Mouse (Mus musculus): ENCODE data around the gene Mlf2. TPM values are rescaled to one million over a fixed set of nuclear protein-coding genes. Genes with fewer than 3 reads are reported as not detected.

The Mlf2 gene
- 10 to 100 TPM; 92.0 to 97.0 TPM for total RNA-seq (2023)

GRCm38 (mm10) chr6:124930754-124931524, at the start of gene Mlf2:
Mlf2 (plus strand) TSS chr6:124931386.

GRCm38 (mm10) chr6:124887986-124888385, 43.2 kb upstream of the Mlf2 start, which contains the start of gene Cd4:
Cd4 (minus strand) TSS chr6:124888221.

DNA sequence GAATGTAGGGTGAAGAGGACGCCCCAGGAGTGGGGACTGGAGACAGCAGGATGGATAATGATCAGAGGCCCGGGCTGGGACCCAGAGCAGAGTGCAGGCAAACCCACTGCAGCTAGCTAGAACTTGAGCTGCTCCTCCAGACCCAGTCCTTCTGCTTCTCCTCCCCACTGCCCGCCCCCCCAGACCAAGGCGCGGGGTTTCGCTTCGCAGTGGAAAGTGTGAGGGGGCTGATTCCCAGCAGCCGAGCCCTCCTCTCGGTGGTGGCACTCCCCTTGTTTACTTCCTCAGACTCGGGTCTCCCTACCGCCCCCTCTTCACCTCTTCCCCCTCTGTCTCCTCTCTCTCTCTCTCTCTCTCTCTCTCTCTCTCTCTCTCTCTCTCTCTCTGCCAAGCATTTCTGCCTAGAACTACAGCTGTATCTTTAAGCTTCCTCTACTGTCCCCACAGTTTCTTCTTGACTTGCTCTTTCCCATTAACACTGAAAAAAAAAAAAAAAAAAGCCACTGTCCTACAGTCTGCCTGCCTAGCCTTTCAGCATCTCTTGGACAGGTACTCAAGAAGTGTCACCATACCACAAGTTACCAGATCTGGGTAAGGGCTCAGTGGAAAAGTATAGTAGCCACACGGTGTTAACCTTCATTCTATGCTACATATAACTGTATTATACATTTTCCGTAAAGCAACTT, 19.5 kb upstream of the Mlf2 start, which contains the start of gene Lag3:
Lag3 (minus strand) TSS at position 173 of the 686 bp plus-strand sequence.

DNA sequence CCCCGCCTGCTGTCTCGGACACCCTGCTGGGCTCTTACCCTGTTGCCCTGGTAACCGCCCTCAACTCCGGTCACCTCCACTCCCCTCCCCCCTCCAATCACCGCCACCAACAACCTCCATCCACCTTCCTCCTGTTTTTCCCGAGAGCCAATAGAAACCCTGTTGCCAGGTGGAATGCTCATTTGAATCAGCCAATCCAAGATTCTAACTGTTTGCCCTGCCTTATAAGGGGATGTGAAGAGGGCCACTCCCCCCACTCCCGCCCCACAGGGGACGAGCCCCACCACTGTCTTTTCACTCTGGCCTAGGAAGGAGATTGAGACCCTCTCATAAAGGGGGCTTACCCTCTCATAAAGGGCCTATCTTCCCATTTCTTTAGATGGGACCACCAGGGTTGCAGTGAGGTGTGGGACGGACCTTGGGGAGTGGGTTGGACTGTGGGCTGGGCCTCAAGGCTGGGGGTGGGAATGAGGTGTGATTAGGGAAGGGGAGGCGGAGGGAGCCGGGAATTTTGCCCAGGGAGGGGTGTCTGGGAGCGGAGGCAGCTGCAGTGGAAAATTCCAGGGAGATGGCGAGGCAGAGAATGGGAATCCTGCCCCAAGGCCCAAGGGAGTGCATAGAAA, 11.4 kb upstream of the Mlf2 start, which contains the start of gene Ptms:
Ptms (minus strand) TSS at position 409 of the 623 bp plus-strand sequence.

GRCm38 (mm10) chr6:124965088-124965719, 34.0 kb downstream of the Mlf2 start, which contains the start of gene Cops7a:
Cops7a (minus strand) TSS chr6:124965538.

Other genes starting within 250 kb of the Mlf2 start
- gene Emg1, start 219.2 kb upstream of the Mlf2 start, total RNA-seq (2023) = 10 to 100 TPM; 49.4 to 59.1 TPM
- gene Phb2, start 219.1 kb upstream of the Mlf2 start, total RNA-seq (2023) = 100 to 1,000 TPM; 104 to 117 TPM
- gene Ptpn6, start 192.7 kb upstream of the Mlf2 start, total RNA-seq (2023) = 100 to 1,000 TPM; 415 to 423 TPM
- gene Grcc10, start 190.0 kb upstream of the Mlf2 start, total RNA-seq (2023) = 100 to 1,000 TPM; 118 to 130 TPM
- not detected for gene Gm45234, start 175.4 kb upstream of the Mlf2 start, total RNA-seq (2023)
- gene Atn1, start 174.9 kb upstream of the Mlf2 start, total RNA-seq (2023) = 10 to 100 TPM; 28.0 to 34.6 TPM
- gene Eno2, start 161.7 kb upstream of the Mlf2 start, total RNA-seq (2023) = not detected
- gene Lrrc23, start 151.7 kb upstream of the Mlf2 start, total RNA-seq (2023) = not detected
- gene Spsb2, start 122.7 kb upstream of the Mlf2 start, total RNA-seq (2023) = 10 to 100 TPM; 22.1 to 22.7 TPM
- gene Tpi1, start 117.1 kb upstream of the Mlf2 start, total RNA-seq (2023) = 100 to 1,000 TPM; 120 to 136 TPM
- gene Usp5, start 101.9 kb upstream of the Mlf2 start, total RNA-seq (2023) = 10 to 100 TPM; 59.3 TPM
- gene Cdca3, start 101.8 kb upstream of the Mlf2 start, total RNA-seq (2023) = 10 to 100 TPM; 63.3 to 71.4 TPM
- gene Gnb3, start 91.1 kb upstream of the Mlf2 start, total RNA-seq (2023) = not detected
- under 1 TPM; 0.42 to 0.64 TPM for gene P3h3, start 73.6 kb upstream of the Mlf2 start, total RNA-seq (2023)
- not detected for gene Gpr162, start 67.4 kb upstream of the Mlf2 start, total RNA-seq (2023)
- gene Cd4, start 43.2 kb upstream of the Mlf2 start, total RNA-seq (2023) = under 1 TPM; 0.20 to 0.29 TPM
- under 1 TPM; 0.37 to 0.73 TPM for gene Lag3, start 19.7 kb upstream of the Mlf2 start, total RNA-seq (2023)
- 100 to 1,000 TPM; 106 to 150 TPM for gene Ptms, start 11.3 kb upstream of the Mlf2 start, total RNA-seq (2023)
- 10 to 100 TPM; 17.3 to 22.6 TPM for gene Cops7a, start 34.2 kb downstream of the Mlf2 start, total RNA-seq (2023)
- not detected for gene Pianp, start 65.3 kb downstream of the Mlf2 start, total RNA-seq (2023)
- gene Zfp384, start 77.8 kb downstream of the Mlf2 start, total RNA-seq (2023) = 10 to 100 TPM; 68.6 to 81.0 TPM
- 10 to 100 TPM; 65.4 to 82.9 TPM for gene Ing4, start 108.4 kb downstream of the Mlf2 start, total RNA-seq (2023)
- 10 to 100 TPM; 11.4 to 12.0 TPM for gene Acrbp, start 118.3 kb downstream of the Mlf2 start, total RNA-seq (2023)
- gene Lpar5, start 136.5 kb downstream of the Mlf2 start, total RNA-seq (2023) = 10 to 100 TPM in 1 of 2 experiments, 1 to 10 TPM in 1; 8.4 to 12.3 TPM
- gene Chd4, start 164.6 kb downstream of the Mlf2 start, total RNA-seq (2023) = 100 to 1,000 TPM; 178 to 182 TPM
- 10 to 100 TPM; 18.6 to 20.5 TPM for gene Nop2, start 200.5 kb downstream of the Mlf2 start, total RNA-seq (2023)
- 10 to 100 TPM; 29.2 to 34.4 TPM for gene Iffo1, start 213.9 kb downstream of the Mlf2 start, total RNA-seq (2023)
- gene Gapdh, start 235.1 kb downstream of the Mlf2 start, total RNA-seq (2023) = 1,000 to 10,000 TPM; 1,481 to 1,483 TPM

Data from neutrophil, adult 59 days (primary cell).